Mouse (Mus musculus) gastrocnemius, adult 18-20 months (tissue): ENCODE results near the gene Phactr3. TPM values are rescaled to one million over a fixed set of nuclear protein-coding genes. Genes with fewer than 3 reads are reported as not detected.

ENCODE experiments used
- DNase-seq: peaks from one replicate; pipeline ENCODE4 v3.0.0; 2021; ENCODE audit warnings: low spot score
- total RNA-seq, 2 experiments: library from RNA; stranded (reverse); gene quantifications; 2 replicates each; pipeline ENCODE4 v1.2.3; 2021

Gene Phactr3
- total RNA-seq, 2 experiments from 2014 or later = 0.07 to 0.18 TPM

DNA sequence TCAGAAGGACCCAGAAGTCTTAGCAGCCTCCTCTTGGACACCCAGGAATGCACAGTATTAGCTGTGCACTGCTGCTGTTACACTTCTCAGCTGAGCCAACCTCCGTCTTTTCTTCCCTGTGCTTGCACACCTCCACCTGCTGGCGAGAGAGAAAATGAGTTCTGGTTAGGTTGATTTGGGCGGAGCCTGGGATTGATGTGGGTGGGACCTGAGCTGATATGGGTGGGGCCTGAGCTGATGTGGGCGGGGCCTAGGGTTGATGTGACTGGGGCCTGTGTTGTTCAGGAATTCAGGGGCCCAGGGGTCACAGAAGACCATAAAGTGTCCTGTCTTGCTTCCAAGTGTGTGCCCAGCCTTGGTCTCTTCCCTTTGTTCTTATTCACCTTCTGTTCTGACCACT, 128.0 kb downstream of the Phactr3 start:
- no peak for DNase-seq

DNA sequence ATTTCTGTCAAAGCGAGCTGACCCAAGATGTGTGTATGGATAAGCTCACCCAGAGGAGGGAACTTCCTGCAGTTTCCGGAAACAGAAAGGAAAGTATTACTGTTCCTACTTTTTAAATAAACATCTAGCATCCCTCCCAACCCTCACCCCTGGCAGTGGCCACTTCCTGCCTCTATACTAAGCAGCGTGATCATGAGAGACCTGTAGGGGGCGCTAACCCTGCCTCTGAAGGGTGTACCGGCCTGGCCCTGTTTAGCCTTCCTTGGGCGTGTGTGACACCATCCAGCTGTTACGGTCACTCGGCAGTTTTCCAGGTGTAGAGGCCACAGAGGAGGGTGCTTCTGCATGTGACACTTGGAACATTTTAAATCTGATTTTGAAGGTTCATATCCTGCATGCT, 128.5 kb downstream of the Phactr3 start:
- no peak for DNase-seq

DNA sequence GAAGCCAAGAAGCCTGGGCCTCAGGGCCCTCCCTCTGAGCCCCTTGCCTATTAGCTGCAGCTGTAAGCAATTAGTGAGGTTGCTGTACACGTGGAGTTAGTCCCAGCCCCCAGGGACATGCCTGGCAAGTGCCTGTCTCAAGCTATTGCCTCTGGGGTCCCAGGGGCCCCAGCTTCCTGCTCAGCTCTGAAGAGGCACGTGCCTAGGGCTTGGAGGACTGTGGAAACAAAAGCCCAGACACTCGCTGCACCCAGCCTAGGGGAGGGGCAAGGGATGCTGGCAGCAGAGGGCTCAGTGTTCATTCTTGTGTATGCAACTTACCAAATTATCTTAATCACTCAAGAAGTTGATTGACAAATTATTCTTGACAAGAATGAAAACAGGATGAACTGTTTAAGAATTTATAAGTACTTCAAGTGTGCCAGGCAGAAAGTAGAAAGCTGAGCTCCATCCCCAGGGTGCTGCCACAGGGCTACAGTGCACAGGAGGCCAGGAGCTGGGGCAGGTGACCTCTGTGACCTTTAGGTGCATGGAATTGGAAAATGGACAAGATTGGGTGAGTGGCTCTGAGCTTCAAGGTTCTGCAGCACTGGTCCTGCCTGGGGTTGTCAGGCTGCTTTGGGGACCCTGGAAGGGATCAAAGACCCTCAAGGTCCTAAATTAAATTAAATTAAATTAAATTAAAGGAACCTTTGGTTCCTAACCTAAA, 138.5 kb downstream of the Phactr3 start:
- no peak for DNase-seq

DNA sequence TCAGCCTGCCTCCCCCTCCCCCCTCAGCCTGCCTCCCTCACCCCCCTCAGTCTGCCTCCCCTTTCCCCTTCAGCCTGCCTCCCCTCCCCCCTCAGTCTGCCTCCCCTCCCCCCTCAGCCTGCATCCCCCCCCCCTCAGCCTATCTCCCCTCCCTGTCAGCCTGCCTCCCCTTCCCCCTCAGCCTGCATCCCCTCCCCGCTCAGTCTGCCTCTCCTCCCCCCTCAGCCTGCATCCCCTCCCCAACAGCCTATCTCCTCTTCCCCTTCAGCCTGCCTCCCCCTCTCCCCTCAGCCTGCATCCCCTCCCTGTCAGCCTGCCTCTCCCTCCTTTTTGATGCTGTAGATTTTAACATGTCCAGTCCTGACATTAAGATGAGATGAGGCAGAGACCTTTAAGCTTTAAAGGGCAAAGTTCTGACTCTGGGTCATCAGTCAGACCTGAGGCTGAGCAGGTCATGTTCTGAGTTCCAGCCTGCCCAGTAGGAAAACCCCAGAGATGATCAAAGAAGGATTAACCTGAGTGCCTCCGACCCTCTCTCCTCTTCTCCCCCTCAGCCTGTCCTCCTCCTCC, 139.3 kb downstream of the Phactr3 start:
- DNase-seq = no peak

DNA sequence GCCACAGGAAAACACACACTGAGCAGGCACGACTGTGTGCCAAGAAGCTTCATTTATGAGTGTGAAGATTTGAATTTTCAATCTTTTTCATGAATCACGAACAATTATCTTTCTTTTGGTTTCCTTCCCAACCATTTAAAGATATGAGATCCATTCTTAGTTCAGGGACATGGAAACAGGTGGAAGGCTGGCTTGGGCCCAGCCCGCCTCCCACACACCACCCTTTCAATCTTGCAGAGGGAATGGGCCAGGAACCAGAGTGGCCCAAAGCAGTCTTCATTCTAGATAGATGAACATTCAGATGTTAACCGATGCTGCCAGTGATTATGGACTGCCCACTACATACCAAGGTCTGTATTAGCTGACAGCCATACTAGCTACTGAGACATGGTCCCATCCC, 144.3 kb downstream of the Phactr3 start:
- no peak for DNase-seq

DNA sequence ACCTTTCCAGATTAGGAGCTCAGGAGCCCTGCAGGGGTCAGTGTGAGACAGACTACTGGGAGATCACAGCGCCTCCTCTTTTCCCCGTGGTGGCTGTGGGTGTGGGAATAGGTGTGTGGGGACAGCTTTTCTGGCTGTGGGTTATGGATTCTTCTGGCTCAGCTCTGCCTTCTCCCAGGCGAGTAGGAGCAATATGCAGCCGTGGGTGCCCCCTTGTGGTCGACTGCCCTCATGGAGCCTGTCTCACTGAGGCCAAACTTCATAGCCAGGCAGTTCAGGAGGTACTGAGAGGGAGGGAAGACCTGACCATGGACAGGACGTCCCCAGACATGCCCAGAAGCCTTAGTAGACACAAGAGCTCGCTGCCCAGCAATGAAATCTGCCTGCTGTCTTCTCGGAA, 145.6 kb downstream of the Phactr3 start:
- peak; percentile 42 for DNase-seq

DNA sequence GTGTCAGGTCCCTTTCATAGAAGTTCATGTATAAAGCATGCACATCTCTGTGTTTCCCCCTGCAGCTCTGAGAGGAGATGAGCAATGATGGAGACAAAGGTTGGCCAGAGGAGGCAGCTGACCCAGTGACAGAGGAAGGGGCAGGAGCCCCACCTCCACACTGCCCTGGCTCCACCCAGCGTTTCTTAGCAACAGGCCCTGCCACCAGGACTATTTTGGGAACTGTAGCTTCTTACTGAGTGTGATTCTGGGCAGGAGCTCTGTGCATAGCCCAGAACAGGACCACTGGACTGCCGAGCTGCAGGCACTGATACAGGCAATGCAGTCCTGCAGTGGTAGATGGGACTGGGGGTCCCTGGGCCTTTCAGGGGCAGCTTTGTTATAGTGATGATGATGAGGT, 146.7 kb downstream of the Phactr3 start:
- DNase-seq = no peak

DNA sequence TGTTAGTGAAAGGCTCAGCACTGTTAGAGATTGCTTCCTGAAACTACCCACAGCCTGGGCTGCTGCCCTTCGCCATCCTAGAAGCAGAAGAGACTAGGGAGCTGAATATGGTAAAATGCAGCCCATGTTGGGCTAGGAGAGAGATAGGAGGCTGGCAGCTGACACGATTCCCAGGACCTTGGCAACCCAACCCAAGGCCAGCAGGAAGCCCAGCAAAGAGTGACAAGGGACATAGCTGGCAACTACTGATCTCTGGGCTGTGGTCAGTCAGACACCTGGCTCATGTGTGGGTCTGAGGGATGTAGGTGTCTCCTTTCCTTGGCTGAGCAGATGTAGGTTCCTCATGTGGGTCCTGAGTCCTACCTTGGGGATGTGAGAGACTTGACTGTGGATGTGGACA, 152.0 kb downstream of the Phactr3 start:
- DNase-seq = no peak

DNA sequence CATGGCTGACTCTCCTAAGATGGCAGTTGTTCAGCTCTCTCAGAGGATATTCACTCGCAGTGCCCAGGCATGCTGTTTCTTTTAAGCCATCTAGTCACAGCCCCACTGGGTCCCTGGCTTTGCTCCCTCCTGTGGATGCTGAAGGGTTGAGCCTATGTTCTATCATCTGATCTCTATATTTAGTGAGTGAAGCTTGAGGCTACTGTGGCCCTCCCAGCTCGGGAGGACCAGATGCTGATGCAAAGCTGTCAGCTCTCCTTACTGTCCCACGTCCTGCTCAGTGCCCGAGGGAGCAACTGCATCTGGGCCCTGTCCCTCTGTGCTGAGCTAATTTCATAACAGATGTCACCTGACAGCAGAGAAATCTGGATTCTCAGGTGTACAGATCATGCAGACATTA, 153.6 kb downstream of the Phactr3 start:
- no peak for DNase-seq

DNA sequence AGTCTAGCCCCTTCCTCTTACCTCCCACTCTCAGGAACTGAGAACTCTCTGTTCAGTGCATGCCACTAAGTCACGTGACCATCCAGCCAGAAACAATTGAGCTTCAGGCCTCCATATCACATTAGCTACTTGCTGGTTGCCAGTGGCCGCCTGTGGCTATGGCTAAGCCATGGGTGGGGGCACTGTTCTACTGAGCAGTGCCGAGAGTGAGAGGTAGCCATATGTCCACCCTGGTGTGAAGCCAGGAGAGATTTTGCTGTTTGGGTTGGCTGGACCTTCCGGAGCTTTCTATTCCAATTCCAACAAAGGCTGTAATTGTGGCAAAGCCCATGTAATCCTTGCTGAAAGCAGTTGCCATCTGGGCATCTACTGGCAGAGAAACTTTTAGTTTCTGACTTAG, 155.4 kb downstream of the Phactr3 start:
- DNase-seq = no peak

DNA sequence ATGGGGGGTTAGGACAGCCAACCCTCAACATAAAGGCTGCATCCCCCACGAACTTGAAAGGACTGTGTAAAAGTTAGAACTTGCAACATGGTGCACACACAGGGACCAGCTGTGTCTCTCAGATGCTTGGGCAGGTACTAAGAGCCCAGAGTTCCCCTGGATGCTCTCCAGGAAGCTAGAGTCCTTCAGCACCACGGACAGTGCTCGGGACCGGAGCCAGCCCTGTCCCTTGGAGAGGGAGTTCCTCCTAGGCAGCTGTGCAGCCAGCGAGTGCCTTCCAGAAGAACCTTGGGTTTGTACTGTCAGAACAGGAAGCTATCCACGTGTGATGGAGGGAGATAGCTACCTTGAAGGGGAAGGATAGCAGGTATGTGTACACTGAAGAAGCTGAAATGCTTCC, 158.4 kb downstream of the Phactr3 start:
- DNase-seq = peak; percentile 48

DNA sequence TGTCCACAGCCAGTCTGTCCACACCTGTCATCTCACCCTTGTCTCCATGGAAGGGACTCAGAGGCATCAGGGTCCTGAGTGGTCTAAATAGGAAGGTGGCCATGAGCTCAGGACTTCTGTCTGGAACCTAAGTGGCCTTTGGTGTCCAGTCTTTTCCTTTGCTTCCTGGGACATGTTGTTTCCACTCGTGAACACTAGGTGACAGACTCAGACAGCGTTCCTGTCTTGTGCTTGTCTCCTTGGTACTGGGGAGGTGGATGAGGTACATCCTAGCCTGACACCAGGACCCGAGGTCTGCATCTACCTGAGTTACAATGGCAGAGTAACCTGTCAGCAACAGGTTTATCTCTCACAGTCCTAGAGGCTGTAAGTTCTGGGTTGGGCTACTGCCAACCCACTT, 162.4 kb downstream of the Phactr3 start:
- DNase-seq = no peak

DNA sequence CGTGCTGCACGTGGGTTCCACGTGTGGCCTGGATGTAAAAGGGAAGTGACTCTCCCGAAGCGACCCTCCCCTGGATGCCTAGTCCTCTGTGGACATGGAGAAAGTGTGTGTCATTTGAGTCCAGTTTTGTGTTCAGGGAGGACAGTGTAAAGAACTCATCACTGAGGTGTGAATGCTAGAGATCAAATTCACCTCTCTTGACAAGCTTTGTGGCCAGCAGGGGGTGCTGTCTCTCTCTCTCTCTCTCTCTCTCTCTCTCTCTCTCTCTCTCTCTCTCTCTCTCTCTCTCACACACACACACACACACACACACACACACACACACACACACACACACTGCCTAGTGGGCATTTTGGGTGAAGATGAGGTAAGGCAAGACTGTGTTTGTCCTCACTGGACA, 168.5 kb downstream of the Phactr3 start:
- DNase-seq = no peak

DNA sequence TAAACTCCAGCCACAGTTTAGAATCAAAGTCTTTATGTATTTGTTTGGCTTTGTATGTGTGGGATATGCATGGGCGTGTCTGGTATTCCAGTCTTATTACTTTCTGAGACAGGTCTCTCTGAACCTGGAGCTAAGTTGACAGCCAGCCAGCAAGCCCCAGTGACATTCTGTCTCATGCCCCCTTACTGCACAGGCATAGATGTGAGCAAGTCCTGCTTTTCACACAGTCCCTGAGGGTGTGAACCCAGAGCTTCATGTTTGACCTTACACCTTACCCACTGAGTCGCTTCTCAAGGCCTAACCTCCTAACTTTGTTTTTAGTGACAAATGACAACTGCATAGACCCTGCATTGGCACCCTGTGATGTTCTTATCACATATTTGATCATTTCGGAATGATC, 169.9 kb downstream of the Phactr3 start:
- DNase-seq = no peak

DNA sequence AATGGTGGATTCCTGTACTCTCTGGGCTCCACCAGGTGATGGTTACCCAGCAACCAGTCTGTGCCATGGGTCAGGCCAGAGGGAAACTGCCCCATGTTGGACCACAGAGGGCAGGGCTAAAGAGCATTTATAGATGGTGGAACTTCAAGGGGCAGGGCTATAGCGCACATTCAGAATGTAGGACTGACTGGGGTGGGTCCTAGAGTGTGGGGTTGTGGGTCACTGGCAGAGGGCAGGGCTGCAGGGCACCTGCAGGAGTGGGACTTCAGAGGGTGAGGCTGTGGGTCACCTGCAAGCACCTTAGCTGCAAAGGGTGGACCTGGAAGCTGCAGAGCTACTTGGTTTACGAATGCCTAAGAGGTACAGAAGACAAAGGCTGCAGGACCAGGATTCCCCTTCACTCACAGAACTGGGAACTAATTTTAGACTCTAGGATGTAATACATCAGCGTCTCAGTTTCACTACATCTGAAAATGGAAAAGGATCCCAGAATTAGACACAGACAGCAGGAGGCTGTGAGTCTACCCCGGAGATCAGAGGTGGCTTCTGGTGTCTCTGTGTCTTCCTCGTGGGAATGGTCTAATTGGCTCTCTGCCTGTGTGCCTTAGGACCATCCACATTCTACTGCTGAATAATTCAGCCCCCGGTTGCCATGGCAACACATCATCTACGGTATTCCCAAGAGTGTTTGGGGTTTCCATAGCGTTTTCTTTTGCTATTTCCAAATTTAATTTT, 184.8 kb downstream of the Phactr3 start:
- DNase-seq = no peak

DNA sequence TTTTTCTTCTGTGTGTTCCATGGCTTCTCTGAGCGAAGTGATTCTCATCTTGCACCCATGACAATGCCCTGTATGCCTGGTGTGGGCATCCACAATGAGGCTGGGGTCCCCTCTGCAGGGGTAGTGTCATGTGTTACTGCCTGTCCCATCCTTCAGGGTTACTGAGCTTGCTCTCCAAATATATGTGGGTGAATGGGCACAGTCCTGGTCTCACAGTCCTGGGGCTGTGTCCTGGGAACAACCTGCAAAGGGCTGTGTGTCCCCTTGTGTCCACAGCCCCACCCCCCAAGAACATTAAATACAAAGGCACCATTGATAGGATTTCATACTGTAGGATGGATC, 185.4 kb downstream of the Phactr3 start:
- no peak for DNase-seq

DNA sequence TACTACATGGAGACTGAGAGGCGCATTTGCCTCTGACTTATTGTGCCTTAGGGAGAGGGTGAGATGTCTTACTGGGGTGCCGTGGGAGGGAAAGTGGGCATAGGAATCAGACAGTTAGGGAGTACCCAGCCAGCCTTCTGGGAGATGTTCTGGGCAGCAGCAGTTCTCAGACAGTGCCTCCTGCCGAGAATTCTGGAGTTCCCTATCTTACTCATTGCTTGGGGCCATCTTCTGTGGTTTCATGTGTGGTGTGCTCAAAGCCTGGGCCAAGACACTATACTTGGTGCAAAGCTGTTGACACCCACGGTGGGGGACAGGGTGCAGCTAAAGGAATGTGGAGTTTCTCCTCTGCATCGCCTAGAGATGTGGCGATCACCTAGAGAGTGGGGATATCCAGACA, 185.9 kb downstream of the Phactr3 start:
- no peak for DNase-seq

DNA sequence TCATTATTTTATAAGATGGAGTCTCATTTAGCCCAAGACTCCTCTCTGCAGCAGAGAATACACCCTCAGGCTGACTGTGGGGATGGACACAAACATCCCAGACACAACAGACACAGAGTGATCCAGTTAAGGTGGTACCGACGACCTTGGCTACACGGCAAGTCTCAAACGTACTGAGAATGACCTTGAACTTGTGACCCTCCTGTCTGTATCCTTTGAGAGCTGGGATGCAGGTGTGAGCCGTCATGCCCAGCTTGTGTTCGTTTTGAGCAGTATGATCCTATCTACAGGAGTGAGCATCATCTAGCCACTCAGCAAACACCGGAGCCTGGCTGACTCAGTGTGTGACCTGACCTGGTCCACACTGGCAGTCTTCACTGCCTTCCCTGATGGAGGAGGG, 194.8 kb downstream of the Phactr3 start:
- DNase-seq = no peak

DNA sequence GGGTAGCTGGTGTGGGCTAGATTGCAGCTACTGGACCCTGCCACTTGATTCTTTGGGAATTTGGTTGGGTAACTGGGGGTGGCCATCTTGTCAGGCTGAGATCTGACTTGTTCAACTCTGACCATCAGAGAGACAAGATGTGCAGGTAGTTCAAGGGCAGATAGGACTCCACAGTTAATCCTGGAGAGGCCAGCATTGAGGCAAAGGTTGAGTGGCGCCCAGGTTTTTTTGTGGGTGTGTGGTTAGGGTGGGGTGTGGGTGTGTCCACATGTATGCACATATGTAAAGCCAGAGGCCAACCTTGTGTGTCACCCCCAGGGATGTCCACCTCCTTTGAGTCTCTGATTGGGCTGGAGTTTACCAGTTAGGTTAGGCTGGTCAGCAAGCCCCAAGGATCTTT, 197.5 kb downstream of the Phactr3 start:
- no peak for DNase-seq

DNA sequence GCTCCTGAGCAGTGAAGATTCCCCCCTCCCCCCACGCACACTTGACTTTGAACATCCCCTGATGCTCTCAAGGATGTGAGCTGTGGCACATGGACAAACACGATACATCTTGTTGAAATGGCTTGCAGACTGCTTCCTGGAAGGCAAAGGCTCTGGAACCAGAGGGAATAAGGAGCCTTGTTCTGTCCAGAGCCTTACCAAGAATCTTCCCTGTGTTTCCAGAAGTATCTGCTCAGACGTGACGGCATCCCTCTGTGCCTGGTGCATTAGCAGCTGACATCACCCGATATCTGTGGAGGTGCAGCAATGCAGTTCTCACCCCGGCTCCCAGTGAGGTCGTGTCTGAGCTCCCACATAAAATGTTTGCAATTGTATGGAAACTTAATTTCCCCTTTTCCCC, 201.0 kb downstream of the Phactr3 start:
- DNase-seq = no peak

DNA sequence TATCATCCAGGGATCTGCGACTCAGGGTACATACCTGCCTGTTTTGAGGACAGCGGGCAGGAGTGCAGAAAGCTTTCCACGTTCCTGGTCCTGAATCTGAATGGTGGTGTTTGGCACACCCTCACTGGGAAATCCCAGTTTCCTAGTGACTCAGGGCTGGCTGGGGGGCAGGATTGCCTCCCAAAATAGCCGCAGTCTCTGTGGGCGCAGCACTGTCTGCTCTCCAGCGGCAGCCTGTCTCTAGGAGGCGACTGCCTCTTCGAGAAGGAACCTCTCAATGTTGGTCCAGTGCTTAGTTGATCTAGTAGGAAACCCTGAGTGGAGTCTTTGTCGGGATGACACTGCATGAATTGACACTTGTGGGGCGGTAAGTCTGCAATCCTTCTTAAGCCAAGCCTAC, 202.5 kb downstream of the Phactr3 start:
- no peak for DNase-seq

DNA sequence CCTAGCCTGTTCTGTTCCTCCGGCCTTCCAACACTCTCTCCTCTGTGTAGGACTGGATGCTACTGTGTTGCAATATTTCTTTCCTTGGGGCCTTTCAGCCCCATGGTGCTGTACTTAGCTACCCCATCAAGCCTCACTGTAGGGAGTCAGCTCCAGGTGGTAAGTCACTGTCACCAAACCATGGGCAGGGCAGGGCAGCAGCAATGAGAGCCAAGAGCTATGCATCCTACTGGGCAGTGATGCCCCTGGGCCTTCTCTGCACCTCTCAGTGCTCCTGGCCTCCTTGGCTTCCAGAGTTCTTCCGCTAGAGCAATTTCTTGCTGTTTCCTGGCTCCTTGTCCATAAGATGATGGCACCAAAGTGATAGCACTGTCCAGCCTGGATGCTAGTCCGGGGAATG, 205.6 kb downstream of the Phactr3 start:
- no peak for DNase-seq

DNA sequence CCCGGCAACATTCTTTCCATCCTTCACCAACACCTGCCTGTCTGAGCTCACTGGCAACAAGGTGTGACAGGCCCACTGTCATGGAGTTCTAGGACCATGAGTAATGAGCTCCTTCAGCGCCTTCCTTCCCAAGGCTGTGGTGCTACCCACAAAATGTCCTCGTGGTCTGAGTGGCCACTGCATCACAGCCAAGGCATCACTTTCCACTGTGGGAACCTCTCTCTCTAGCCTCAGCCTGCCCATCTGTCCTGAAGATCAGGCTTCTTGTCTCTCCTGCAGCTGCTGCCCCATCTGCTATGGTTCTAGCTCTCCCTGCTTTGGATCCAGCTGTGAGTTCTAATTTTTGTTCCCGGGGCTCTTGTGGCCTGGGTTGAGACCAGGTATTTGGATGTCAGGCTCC, 206.0 kb downstream of the Phactr3 start:
- DNase-seq = no peak
